Mouse (Mus musculus): ENCODE measurements around the gene Cpne9.
"Not testable (repeated sequence)": the region's sequence is repeated elsewhere in the genome, so short reads cannot be mapped to it uniquely, and the experiment has no call there.

DNA sequence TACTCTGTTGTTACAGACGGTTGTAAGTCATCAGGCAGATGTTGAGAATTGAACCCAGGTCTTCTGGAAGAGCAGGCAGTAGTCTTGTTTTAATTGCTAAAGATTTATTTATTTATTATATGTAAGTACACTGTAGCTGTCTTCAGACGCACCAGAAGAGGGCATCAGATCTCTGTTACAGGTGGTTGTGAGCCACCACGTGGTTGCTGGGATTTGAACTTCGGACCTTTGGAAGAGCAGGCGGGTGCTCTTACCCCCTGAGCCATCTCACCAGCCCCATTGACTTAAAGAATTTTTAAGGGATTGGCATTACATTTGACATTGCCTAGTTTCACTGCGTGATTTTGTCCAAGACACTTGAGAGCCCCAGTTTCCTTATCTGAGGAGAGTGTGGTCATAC is 50.6 kb downstream of the Cpne9 start:
- TF ChIP-seq GATA1 (IDR thresholded peaks at IDR 0.05; ENCODE audit: borderline replicate concordance, low read length); FLI1 (IDR thresholded peaks at IDR 0.05; ENCODE audit: low read length): not testable (repeated sequence)

Measured in megakaryocyte, embryonic 14.5 days (primary cell).